Mouse (Mus musculus) layer of hippocampus, postnatal 25 days (tissue): Measurements from ENCODE around the gene Hspd1. TPM values are rescaled to one million over a fixed set of nuclear protein-coding genes. Genes with fewer than 3 reads are reported as not detected.
"Not testable (repeated sequence)": the region's sequence is repeated elsewhere in the genome, so short reads cannot be mapped to it uniquely, and the experiment has no call there.

Source experiments
- DNase-seq, 2 experiments: peaks; one replicate each; pipeline ENCODE4 v3.0.0; 2022; ENCODE audit warnings: mixed read lengths in 2 of 2, low spot score in 1 of 2; ENCODE audit errors: extremely low spot score in 1 of 2
- total RNA-seq, 2 experiments: library from RNA; stranded (reverse); gene quantifications; 2 replicates each; pipeline ENCODE4 v1.2.3; 2021

Hspd1 gene
- total RNA-seq, 2 experiments from 2014 or later: 166 to 180 TPM

DNA sequence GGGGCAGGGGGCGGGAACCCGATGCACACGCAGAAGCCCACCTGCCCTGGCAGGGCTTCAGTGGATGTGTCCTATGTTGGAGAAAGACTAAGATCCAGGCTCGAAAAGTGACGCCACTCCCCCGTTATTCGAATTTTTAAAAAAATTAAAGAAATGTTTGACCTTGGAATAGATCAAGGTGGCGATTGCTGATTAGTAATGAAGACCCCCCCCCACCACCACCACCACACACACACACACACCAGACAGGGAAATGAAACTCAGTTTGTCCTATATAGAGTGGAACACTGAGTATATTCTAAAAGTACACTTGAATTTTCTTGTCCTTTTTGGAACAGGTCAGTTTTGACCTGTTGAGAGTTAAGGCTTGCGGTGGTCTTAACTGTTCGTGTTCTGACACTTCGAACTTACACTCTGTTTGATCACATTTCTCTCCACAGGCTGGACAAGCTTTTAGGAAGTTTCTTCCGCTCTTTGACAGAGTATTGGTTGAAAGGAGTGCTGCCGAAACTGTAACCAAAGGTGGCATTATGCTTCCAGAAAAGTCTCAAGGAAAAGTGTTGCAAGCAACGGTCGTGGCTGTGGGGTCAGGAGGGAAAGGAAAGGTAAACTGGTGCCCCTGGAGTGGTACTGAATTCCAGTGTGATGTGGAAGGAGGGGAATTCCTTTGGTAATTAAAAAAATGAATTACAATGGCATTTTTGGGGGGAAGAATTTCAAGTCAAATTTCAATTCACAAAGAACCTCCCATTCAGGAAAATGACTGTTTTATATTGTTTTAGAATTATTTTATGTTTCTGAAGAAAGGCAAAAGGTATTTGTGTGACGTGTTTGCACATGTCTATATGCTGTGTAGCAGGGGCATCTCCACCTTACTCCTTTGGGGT lies 811 bp upstream of the Hspd1 start:
- no peak for DNase-seq

- DNase-seq: peak in 1 of 2 experiments; percentile 37
Observed at GRCm38 (mm10) chr1:55087401-55087904, 590 bp downstream of the Hspd1 start.

DNA sequence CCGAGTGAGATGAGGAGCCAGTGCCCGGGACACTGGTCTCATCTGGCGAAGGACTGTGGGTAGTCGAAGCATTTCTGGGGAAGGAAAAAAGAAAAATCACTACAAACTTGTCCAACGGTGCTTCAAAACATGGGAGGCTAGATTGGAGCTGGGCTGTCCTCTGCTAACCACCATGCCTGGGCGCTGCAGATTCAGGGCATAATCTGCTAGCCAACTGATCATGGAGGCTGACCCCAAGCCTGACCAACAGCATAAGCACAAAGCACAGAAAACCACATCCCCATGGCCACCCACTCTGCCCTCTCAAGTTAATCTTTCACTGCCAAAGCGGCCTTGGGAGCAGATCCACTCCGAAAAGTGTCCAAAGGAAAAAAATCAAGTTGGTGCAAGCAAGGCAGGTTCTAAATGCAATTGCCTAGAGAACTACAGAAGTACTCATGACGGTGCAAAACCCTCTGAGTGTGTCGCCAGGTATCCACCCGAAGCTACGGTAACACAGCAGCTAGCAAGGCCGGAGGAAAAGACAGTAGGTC lies 1.1 kb downstream of the Hspd1 start:
- DNase-seq: no peak

DNA sequence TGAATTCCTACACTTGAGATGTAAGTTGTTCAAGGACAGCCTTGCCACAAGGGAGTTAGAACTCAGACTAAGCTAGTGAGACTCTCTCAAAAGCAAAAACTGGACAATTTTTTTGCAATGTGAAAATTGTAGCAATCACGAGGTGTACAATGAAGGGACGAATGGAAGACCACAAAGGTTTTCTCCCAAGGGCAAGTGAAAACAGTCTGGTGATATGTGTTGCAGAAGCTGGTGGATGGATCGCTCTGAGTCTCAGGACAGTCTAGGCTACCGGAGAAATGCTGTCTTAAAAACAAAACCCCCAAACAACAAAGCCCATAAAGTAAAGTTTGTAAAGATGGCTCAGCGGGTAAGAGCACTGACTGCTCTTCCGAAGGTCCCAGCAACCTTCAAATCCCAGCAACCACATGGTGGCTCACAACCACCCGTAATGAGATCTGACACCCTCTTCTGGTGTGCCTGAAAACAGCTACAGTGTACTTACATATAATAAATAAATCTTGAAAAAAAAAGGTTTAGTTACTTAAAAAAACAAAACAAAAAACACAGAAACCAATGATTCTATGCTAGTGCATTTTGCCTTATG lies 2.2 kb downstream of the Hspd1 start:
- no peak for DNase-seq

DNA sequence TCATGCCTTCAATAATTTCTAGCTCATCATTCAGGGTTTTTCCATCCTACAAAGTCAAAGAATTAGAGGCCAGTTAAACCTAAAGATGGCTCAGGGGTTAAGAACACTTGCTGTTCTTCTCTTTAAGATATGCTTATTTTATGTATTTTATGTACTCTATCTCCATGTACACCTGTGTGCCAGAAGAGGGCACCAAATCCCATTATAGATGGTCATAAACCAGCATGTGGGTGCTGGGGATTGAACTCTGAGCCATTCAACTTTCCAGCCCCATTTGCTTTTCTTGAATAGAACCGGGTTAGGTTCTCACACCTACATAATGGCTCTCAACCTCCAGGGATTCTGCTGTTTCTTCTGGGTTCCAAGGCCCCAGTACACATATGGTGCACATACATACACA lies 5.9 kb downstream of the Hspd1 start:
- DNase-seq: no peak

GRCm38 (mm10) chr1:55079677-55080076 lies 8.4 kb downstream of the Hspd1 start:
- DNase-seq: no peak

- no peak for DNase-seq
Observed at GRCm38 (mm10) chr1:55076849-55077516, 11.1 kb downstream of the Hspd1 start.

DNA sequence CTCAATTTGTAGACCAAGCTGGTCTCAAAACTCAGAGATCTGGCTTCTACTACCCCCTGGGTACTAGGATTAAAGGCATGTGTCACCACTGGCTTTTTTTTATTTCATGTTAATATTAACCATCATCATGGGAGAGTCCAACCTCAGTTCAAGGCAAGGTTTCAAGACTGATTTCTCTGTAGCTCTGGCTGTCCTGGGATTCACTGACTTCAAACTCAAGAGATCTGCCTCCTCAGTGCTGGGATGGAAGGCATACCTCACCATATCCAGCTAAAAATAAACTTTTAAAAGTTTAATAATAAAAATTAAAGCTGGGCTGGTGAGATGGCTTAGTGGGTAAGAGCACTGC lies 11.7 kb downstream of the Hspd1 start:
- DNase-seq: no peak

GRCm38 (mm10) chr1:55075652-55076394 lies 12.2 kb downstream of the Hspd1 start:
- DNase-seq: no peak

GRCm38 (mm10) chr1:55074757-55075156 lies 13.3 kb downstream of the Hspd1 start:
- DNase-seq: no peak

GRCm38 (mm10) chr1:55072328-55072727 lies 15.7 kb downstream of the Hspd1 start:
- not testable (repeated sequence) for DNase-seq

DNA sequence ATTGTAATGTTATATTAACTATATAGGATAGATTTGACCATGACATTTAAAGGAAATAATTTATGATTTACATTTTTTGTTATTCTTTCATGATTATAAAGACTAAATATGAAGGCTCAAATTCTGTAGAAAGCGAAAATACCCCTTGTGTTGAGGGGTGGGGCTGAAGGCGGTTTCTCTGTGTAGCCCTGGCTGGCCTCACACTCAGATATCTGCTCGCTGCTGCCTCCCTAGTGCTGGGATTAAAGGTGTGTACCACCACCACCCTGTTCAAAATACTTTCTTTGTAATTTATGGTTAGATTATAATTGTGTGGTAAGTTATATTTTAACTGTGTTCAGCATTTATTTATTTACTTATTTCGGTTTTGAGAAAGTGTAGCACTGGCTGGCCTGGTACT lies 26.3 kb downstream of the Hspd1 start:
- no peak for DNase-seq

- no peak for DNase-seq
Observed at GRCm38 (mm10) chr1:55061099-55061498, 26.9 kb downstream of the Hspd1 start.

DNA sequence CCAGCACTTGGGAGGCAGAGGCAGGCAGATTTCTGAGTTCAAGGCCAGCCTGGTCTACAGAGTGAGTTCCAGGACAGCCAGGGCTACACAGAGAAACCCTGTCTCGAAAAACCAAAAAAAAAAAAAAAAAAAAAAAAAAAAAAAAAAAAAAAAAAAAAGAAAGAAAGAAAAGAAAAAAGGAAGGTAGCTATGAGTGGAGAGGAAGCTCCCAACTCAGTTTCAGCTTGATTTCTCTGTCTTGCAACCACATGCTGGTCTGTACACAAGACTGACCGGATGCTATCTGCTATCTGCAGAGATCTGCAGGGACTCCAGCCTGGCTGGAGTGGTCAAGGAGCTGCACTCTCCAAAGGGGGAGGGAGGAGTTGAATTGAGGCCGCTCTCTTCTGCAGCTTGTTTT lies 29.7 kb downstream of the Hspd1 start:
- DNase-seq: not testable (repeated sequence)

DNA sequence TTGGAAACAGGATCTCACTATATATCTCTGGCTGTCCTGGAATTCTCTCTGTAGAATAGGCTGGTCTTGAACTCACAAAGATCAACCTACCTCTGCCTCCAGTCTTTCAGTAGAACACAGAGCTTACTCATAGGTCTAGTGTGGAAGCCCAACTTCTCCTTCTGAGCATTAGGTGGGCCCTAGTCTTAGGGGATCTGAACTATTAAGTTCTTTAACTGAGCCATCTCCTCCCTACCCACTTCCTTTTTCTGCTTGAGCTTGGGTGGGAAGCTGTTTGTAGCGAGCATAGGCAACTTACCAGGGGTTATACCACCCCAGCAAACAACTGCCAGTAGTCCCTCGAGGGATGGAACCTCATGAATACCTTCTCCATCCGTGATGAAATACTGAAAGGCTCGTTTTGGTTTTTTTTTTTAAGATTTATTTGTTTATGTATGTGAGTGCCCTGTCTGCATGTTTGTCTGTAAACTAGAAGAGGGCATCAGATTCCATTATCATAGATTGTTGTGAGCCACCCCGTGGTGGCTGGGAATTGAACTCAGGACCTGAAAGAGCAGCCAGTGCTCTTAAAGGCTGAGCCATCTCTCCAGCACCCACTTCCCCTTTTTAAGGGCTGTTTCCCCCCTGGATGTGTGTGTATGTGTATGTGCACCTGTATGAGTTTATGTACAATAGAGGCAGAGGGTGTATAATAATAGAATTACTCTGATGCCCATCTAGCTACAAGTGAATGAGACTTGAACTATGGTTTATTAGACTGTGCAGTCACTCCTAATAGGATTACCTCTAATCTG lies 32.5 kb downstream of the Hspd1 start:
- no peak for DNase-seq

DNA sequence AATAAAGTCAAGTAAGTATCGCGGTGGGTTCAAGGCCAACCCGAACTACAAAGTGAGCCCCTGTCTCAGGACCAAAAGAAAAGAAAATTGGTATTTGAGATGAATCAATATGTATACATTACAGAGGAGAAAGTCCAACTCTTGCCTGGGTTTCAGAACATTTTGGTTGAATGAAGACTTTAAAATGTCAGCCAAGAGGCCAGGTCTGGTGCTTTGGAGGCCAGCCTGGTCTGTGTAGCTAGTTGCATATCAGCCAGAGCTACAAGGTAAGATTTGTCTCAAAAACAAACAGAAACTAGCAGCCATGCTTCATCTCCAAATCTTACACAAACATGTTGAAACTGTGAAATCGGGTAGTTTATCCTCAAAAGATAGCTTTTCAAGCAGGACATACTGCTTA lies 34.4 kb downstream of the Hspd1 start:
- DNase-seq: no peak

DNA sequence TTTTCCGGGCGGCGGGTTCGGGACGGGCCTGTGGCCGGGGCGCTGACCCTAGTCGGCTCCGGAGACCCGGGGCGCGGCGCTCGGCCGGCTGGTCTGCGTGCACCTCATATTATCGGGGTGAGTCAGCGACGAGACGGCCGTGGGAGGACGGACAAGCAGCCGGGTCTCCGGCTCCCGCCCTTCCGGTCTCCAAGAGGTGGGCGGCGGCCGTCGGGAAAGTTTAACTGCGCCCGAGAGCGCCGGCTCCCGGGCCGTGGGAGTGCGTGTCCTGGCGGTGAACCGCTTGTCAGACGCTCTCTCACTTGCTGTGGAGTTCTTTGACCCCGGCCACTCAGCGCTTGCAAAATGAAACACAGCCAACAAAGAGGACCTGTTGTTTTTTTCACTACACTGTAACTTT lies 35.0 kb downstream of the Hspd1 start:
- DNase-seq: peak in 1 of 2 experiments; percentile 32

GRCm38 (mm10) chr1:55052355-55052953 lies 35.6 kb downstream of the Hspd1 start, which contains the start of gene Coq10b:
TSS of gene Coq10b (plus strand) at chr1:55052770.
- DNase-seq: peak; percentile 95 to 99

DNA sequence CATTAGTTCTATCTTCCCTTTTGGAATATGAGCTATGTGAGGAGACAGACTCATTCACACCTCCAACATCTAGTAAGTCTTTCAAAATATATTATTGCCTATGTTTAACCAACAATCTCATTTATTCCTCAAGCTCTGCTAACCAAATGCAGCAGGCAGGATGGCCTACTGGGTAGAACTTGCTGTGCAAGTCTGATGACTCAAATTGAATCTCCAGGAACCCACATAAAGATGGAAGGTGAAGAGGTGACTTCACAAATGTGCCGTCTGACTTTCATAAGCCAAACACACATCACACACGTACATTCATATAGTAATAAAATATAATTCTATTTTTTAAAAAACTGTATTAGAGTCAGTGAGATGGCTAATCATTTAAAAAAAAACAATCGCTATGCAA lies 36.4 kb downstream of the Hspd1 start:
- DNase-seq: no peak
